Mouse (Mus musculus): ENCODE measurements around the gene Sipa1l1.

Sipa1l1 gene

DNA sequence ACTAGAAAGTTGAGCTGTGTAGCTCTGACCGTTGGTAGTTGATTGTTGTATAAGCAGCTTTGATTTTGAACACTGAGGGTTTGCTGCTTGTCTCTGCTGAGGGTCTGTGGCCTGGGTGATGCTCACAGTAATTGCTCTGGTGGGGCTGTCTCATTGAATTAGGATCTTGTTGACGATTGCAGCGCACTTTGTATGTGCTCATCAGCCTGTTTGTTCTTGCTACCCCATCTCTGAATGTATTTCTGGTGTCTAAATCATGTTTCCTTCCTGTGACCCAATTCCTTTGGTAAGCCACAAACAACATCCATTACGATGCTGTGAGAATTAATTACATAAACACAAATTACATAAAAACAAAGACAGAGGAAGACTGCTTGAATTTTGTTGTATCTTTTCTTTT lies 39.5 kb downstream of the Sipa1l1 start:
- no peak for DNase-seq (ENCODE audit: low spot score)

DNA sequence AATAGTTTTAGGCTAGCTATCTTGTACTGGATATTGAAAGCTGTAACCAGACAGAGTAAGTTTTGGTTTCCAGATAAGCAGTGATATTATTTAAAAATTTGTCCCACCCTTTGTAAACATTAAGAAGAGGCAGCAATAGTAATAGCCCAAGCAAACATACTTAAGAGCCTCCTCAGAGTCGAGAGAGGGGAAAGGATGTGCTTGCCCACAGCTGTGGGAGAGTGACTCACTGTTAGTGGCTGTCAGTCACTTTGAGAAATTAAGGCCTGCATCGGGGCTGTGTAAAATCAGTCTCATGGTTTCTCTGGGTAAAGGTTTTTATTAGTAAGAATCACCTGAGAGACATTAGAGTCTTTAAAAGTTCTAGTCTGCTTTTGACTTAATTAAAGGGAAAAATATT lies 40.6 kb downstream of the Sipa1l1 start:
- DNase-seq (ENCODE audit: low spot score) = no peak

DNA sequence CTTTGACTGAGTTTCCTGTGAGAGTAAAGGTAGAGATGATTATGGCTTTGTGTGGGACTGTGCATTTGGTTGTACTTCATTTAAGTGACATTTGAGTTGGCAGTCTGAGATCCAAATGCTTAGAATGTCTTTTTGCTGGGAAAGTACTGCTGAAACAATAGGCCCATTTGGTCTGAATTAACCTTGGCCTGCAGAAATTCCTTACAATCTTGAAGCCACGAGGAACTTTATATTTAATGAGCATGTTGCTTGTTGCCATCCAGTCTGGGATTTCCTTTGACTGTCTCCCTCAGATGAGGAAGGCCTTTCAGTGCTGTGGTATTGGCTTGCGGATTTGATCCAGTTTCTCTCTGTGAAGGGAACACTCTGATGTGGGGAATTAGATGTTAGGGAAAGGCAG lies 43.9 kb downstream of the Sipa1l1 start:
- DNase-seq (ENCODE audit: low spot score) = no peak

DNA sequence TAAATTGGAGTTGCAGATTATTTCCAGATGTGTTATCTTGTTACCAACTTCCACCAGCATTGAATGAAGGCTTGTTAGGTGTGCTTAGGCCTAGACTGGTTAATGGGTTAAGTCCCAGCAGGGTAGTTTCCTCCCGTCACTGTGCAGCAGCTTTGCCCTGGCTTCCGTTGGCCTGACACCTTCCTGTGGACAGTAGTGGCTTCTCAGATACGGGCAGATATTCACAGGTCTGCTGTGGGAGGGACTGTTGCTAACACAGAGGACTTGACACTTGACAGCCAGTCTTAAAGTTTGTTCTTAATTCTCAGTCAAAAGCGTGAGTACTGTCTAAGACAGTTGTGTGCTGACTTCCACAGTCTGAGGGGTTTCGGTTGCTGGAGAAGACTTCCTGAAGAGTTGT lies 45.8 kb downstream of the Sipa1l1 start:
- DNase-seq (ENCODE audit: low spot score) = no peak

DNA sequence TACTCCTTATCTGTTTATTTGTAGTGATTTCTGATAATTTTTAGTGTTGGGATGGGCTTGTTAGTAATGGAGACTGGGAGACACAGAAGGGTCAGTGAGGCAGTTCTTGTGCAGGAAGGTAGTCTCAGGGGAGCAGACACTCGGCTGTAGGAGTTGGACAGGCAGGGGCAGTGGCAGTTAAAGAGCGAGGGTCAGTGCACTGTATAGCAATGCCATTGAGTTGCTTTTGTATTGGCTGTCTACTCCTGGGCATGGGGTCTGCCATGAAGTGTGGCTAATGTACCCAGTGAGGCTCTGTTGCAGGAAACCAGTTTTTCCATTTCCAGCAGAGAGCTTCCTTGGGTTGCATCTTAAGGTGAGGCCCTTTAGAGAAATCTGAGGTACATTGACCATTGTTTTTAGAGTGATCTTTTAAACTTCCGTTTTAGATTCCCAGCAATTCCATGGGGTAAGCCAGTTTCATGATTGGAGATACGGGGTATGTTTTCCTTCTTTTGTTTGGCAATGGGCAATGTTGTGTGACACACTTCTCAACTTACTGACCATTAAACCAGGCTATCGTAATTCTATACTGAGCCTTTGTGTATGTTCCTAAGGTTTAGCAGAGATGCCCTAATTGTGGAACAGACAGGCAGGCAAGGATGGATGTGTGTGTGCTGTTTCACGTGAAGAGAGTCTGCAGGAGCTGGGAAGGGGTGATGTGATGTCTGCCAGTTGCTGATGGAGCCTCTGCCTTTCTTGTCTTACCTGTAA lies 47.9 kb downstream of the Sipa1l1 start:
- DNase-seq (ENCODE audit: low spot score) = no peak

DNA sequence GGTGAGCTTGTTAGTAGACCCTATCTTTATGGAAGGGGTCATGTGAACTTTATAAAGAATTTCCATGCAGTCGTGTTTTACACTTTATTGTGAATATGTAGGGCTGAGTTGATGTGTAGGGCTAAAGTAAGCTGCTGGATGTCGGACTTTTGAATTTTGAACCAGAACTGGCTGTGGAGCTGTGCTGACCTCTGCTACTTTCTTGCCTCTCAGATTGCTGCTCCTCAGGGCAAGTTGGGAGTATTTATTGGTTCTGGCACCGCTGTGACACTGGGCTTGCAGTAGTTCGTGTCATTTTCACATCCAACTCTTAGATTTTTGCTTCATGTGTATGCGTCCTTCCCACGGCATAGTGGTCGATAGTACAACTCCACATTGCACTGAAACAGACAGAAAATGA lies 49.1 kb downstream of the Sipa1l1 start:
- DNase-seq (ENCODE audit: low spot score) = no peak

DNA sequence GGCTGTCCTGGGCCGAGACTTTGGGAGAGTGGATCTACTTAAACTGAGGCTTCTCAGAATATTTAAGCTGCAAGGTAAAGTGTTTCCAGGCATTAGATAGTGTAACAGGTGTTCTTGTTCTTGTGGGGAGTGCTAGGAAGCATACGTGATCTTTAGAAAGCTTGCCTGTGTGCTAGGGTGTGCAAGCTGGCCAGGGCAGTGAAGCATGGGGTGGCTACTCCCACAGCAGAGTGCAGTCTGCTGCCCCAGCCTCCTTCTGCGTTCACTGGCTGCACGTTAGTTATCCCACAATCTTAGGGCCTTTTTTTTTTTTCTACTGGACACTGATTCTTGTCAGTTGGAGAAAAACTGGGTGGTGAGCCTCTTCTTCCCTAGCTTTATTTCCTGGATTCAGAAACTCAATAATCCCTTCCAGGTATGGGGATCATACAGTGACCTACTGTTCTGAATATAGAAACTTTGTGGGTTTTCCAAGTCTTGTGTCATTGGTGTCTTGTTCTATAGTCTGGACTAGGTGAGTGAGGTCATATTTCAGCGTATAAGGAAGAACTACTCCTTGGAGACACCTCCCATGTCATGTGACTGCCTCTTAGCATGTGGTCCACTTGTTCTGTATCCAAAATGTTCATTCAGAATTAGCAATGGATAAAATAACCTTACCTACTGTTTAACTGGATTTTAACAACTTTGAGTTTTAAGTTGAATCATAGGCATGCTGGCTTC lies 51.4 kb downstream of the Sipa1l1 start:
- no peak for DNase-seq (ENCODE audit: low spot score)

DNA sequence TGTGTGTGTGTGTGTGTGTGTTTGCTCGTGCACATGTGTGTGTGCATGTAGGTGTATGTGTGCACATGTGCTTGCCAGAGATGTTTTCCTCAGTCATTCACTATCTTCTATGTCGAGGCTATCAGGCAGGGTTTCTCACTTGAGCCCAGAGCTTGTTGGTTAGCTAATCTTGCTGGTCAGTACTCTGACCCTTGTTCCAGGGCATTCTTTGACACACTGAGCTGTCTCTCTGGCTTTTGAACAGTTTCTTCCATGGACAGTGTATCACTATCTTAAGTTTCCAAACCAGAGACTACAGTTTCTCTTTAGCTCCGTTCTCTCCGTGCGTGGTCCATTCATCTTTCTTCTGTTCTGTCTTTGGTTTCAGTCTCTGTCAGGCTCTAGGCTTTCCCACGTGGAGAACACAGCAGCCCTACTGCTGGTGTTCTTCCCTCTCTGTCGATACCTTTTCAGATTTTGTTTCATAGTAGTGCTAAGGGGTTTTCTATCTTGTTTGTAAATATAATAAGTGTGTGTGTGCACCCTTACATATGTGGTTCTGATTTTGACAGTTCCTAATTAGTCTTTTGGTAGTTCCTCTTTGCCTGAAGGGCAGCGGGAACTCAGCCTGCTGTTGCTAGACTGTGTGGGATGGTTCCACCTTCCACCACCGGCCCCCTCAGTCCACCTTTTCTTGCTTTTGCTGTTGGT lies 54.2 kb downstream of the Sipa1l1 start:
- no peak for DNase-seq (ENCODE audit: low spot score)

DNA sequence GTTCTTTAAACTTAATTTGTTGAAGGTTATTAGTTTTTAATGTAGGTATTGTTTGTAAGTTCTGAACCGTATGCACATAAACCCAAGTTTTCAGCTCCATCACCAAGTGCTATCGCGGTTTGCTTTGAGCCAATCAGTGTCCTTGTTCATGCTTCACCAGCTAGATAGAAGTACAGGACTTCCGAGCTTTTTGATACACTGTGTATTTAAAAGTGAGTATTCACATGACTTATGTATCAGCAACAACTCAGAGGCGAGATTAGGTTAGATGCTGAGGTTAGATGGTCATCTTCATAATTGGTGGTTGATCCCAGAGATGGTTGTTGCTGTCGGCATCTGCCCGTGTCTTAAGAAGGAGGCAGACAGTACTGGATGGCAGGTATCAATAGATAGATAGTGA lies 55.7 kb downstream of the Sipa1l1 start:
- DNase-seq (ENCODE audit: low spot score) = no peak

DNA sequence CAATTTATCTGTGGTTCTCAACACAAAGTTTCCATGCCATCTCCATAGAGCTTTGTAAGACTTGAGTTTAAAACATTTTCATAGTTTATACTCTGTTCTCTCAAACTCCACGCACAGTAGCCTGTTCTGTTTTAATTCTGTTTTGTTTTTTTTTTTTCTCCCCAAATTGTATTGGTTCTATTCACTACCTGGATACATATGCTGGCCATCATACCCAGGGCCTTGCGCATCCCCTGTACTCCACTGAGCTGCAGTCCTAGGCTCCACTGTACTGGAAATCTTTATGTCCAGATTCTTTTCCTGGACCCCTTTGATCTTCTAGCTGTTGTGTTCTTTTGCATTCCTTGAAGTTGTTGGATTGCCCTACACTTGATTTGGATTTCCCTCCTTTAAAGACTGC lies 56.2 kb downstream of the Sipa1l1 start:
- DNase-seq (ENCODE audit: low spot score) = no peak

DNA sequence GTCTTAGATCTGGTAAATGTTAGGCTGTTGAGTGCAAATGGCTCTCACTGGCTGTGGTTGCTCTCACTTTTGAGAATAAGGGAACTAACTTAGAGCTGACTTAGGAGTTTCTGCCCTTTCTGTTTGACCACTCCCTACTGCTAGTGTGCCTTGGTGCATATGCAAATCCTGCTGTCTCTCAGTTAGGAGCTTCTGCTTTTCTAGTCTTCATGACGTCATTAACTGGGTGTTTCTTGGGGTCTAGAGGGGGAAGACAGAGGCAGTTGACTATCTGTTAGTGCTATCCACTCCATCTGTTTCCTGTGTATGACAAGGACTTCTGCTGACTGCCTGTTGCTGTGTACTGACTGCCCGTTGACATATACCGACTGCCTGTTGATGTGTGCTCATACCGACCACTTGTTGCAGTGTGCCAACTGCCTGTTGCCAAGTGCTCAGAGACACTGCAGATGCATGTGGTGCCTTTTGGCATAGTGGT lies 56.7 kb downstream of the Sipa1l1 start:
- no peak for DNase-seq (ENCODE audit: low spot score)

DNA sequence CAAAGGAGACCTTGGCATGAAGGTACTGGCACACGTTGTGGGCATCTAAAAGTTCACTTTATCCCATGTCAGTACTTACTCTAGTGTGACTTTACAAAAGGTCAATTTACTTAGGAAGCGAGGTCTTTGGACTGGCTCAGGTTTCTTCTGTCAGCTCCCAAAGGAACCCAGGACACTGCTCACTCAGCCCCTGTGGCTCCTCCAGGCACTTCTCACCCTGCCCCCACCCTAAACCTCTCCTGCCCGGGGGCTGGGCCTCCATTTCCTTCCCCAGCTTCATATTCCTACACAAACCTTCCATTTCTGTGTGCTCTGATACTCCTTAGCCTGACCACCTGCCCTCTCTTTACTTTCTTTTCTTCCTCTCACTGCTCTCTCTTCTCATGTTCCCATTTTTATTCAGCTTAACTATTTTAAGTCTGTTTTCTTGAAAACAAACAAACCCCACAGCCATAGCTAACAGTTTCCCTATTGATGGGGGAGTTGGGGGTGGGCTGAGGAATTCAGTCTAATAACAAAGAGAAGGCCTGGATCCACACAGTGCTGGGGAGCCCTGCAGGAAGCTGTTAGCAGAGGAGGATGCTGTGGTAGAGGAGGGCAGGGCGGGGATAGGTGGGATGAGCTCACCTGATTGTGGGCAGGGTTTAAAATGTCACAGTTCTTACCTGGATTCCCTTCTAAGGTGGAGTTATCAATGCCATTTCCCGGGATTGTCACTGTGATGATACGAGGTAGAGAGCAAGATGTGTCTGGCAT lies 57.4 kb downstream of the Sipa1l1 start:
- no peak for DNase-seq (ENCODE audit: low spot score)

DNA sequence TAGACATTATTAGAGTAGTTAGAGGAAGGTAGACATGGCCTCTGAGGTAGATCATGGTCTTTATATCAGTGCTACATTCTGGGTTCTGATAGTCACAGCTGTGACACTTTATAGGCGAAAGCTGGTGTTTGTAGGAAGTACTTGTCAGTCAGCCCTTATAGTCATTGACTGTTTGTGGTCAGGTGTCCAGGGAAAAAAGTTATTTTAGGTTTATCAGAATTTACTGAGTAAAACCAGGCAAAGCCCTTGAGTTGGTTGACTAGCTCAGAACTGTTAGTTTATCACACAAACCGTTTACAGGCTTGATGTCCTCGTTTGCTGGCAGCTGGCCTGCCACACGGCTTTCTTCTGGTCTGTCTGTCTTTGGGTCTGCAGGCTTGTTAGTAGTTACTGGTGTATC lies 61.0 kb downstream of the Sipa1l1 start:
- DNase-seq (ENCODE audit: low spot score) = no peak

DNA sequence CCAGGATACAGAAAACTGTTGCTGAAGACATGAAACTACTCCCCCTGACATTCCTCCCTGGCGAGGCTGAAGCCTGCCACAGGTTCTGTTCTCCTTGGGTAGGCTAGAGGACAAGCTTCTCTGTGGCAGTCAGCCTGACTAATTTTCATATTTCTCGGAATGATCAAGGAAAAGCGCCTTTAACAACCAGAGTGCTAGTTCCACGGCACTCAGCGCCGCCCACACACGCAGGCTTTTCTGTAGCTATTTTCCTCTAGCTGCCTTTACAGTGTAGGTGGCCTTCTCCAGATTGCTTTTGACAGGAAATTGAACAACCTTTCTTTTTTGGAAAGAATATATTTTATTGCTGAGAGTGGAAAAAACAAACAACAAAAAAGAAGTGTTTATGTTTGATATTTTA lies 62.1 kb downstream of the Sipa1l1 start:
- DNase-seq (ENCODE audit: low spot score) = no peak

DNA sequence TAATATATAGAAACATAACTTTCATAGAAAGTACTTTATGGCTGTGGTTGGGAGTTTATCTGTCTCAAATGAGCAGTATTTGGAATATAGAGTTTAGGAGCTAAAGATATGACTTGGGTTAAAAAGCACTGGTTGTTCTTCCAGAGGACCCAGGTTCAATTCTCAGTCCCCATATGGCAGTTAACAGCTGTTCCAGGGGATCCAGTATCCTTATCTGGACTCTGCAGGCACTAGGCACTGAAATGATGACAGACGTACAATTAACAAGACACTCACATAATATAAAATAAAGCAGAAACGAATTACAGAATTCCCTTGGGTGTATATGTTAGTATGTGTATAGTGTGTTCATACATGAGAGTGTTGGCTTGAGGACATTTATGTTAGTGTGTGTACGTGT lies 64.1 kb downstream of the Sipa1l1 start:
- DNase-seq (ENCODE audit: low spot score) = no peak

DNA sequence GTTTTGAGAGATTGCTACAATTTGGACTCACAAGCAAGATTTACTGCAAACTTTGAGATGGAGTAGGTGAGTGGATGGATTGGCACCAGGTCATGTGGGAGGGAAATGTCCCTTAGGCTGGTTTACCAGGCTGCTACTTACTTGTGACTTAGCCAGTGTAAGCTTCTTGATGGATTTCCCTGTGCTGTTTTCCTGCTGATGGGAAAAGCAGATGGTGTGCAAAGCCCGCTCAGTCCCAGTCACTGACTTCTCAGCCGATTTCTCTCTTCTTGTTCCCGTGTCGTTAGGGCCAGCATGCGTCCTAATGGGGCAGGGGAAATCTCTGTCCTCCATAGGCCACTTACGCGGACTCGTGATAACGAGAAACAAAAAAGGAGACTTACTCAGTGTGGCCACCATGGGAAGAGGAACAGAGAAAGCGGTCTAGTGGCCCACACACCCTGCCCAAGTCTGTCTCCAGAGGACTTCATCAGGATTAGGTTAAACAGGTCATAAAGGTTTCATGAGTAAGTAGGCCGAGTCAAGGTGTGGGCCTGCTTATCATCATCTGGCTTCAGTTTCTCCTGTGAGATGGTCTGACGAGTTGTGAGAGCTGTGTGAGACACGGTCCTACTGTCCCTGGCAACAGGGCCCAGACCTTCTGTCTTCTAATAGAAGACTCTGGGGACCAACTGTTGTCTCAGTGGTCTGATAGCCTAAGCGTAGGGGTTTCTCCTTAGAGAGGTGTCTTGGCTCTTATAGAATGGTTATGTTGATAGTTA lies 65.5 kb downstream of the Sipa1l1 start:
- no peak for DNase-seq (ENCODE audit: low spot score)

DNA sequence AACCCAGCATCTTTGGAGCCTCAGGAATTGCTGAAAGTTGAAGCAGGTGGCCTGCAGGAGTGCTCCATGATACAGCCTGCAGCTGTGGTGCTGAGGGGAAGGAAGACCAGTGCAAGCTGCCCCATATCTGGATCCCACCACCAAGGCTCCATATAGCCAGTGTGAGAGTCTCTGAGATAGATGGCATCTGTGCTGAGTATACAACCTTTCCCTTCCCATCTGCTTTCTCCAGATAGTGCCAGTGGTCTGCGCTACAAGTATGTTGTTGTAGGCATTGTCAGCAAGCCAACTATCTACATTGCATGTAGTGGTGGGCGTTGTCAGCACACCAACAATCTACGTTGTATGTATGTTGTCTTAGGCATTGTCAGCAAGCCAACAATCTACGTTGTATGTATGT lies 68.0 kb downstream of the Sipa1l1 start:
- DNase-seq (ENCODE audit: low spot score) = no peak

DNA sequence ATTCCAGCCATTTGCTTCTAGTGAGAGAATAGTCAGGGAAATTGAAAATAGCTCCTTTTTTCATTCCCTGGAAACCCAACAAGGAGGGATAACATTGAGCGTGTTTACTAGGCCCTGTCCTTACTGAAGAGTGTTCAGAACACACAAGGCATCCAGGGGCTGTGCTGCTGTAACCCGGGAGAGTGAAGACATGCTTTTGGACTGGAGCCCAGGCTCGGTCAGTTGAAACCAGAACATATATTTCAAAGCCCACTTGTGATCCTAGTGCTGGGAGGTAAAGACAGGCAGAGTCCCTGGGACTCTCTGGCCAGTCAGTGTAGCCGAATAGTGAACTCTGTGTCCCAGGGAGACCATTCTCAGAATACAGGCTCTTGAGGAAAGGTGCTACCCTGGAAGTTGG lies 68.8 kb downstream of the Sipa1l1 start:
- DNase-seq (ENCODE audit: low spot score) = no peak

DNA sequence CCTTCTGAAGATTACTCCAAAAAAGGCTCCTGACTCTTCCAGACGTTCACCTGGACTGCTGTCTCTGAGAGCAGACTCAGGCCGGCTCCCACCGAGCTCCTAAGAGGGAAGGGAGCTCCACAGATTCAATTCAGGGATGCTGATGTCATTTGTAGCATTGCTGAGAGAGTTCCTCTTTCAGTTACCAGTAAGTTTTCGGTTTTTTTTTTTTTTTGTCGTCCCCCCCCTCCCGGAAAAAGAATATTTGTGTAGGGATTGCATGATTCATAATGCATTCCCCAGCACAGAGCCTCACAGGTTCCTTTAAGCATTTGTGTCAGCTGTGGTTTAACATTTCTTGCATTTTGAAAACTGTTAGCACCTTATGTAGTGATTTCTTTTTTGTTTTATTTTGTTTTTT lies 71.6 kb downstream of the Sipa1l1 start:
- no peak for DNase-seq (ENCODE audit: low spot score)

DNA sequence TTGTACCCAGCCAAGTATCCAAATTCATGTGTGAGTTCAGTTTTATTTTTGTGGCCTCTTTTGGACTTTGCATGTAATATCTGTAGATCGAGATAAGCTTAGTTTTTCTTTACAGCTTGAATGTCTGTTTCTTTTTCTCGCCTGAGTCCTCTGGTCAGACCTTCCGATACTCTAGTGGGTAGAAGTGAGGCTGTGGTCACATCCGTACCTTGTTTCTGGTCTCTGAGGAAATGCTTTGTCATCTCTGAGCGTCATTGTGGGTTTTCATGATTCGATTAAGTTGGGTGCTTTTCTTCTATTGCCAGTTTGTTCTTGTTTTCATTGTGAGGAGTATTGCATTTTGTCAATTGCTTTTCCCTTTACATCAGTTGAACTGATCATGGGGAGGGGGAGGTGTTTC lies 76.1 kb downstream of the Sipa1l1 start:
- no peak for DNase-seq (ENCODE audit: low spot score)

DNA sequence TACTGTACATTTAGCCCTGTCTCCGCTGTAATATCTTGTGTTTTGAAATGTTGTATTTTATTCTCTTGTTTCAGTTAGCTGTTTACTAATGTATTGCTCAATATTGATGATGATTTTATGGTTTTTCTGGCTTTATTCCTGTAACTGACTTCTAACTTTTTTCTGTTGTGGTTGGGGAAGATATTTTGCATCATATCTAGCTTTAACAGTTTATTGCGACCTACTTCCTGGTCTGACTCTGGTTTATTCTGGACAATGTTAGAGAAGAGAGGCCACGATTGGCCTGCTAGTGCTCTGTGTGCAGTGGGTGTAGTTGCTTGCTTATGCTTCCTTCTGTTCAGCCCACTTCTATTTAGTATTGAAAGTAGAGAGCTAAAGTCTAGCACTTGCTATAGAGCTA lies 77.3 kb downstream of the Sipa1l1 start:
- no peak for DNase-seq (ENCODE audit: low spot score)

Measured in urinary bladder, postnatal 25 days (tissue).